Mouse (Mus musculus) T-helper 17 cell (primary cell): ENCODE measurements around the gene Art4.

Experiments used
- in situ Hi-C, 2 experiments: fragments of 300-600 bp; cut with MboI, MseI; formaldehyde crosslinking; loops; 1 replicate in 1 of 2; 2 replicates in 1 of 2; pipeline ENCODE4 v1.15.1; 2025; ENCODE audit warnings: high pct_unique_total_duplicates in 2 of 2

Gene Art4

GRCm38 (mm10) chr6:136827881-136828561 lies 29.5 kb downstream of the Art4 start, which contains the start of gene Wbp11:
Gene Wbp11, minus strand, starts transcription at chr6:136828233.
- in situ Hi-C loops, result no loop called here

GRCm38 (mm10) chr6:136827516-136827880 lies 30.0 kb downstream of the Art4 start, which contains the start of gene BC049715:
Gene BC049715, plus strand, starts transcription at chr6:136827626.
- in situ Hi-C loops, result no loop called here

- in situ Hi-C loops, result no loop called here
Observed at GRCm38 (mm10) chr6:136827116-136827515, 30.4 kb downstream of the Art4 start.

GRCm38 (mm10) chr6:136824987-136825386 lies 32.5 kb downstream of the Art4 start:
- in situ Hi-C loops, result loop anchor here in 1 of 2 experiments (25.0 kb wide), 1 partner anchor 912 kb away; the partner anchor contains the start of gene Strap

- in situ Hi-C loops, result loop anchor here in 1 of 2 experiments (25.0 kb wide), 1 partner anchor 916 kb away; the partner anchor contains the start of gene Strap
Observed at GRCm38 (mm10) chr6:136821086-136821485, 36.4 kb downstream of the Art4 start.

GRCm38 (mm10) chr6:136820381-136820780 lies 37.2 kb downstream of the Art4 start:
- in situ Hi-C loops, result loop anchor here in 1 of 2 experiments (25.0 kb wide), 1 partner anchor 917 kb away; the partner anchor contains the start of gene Strap

- in situ Hi-C loops, result loop anchor here in 1 of 2 experiments (5.0 to 25.0 kb wide), 2 partner anchors 105 to 920 kb away; partner anchors contain the start of genes Erp27, Pde6h and Strap
Observed at GRCm38 (mm10) chr6:136817549-136817948, 40.0 kb downstream of the Art4 start.

GRCm38 (mm10) chr6:136816826-136817225 lies 40.7 kb downstream of the Art4 start:
- in situ Hi-C loops, result loop anchor here in 1 of 2 experiments (5.0 to 25.0 kb wide), 2 partner anchors 105 to 920 kb away; partner anchors contain the start of genes Erp27, Pde6h and Strap

- in situ Hi-C loops, result loop anchor here in 1 of 2 experiments (5.0 to 25.0 kb wide), 2 partner anchors 107 to 922 kb away; partner anchors contain the start of genes Erp27, Pde6h and Strap
Observed at GRCm38 (mm10) chr6:136815381-136815780, 42.2 kb downstream of the Art4 start.

- in situ Hi-C loops, result loop anchor here in 1 of 2 experiments (25.0 kb wide), 1 partner anchor 924 kb away; the partner anchor contains the start of gene Strap
Observed at GRCm38 (mm10) chr6:136813117-136813516, 44.4 kb downstream of the Art4 start.

- in situ Hi-C loops, result loop anchor here in 1 of 2 experiments (25.0 kb wide), 1 partner anchor 926 kb away; the partner anchor contains the start of gene Strap
Observed at GRCm38 (mm10) chr6:136811196-136811595, 46.3 kb downstream of the Art4 start.

- in situ Hi-C loops, result loop anchor here (5.0 to 25.0 kb wide), 4 partner anchors 155 to 1887 kb away; partner anchors contain the start of genes Cdkn1b (in 1 of the 2) and Strap (in 1 of the 2)
Observed at GRCm38 (mm10) chr6:136809673-136810072, 47.9 kb downstream of the Art4 start.

- in situ Hi-C loops, result loop anchor here (5.0 to 25.0 kb wide), 4 partner anchors 156 to 1887 kb away; partner anchors contain the start of genes Cdkn1b (in 1 of the 2) and Strap (in 1 of the 2)
Observed at GRCm38 (mm10) chr6:136809077-136809476, 48.5 kb downstream of the Art4 start.

- in situ Hi-C loops, result loop anchor here (5.0 to 25.0 kb wide), 4 partner anchors 156 to 1886 kb away; partner anchors contain the start of genes Cdkn1b (in 1 of the 2) and Strap (in 1 of the 2)
Observed at GRCm38 (mm10) chr6:136808631-136809046, 48.9 kb downstream of the Art4 start.

- in situ Hi-C loops, result loop anchor here (5.0 to 25.0 kb wide), 4 partner anchors 157 to 1886 kb away; partner anchors contain the start of genes Cdkn1b (in 1 of the 2) and Strap (in 1 of the 2)
Observed at GRCm38 (mm10) chr6:136808014-136808417, 49.5 kb downstream of the Art4 start, which contains the start of gene H2afj. Gene H2afj, plus strand, starts transcription at chr6:136808244.

- in situ Hi-C loops, result loop anchor here (5.0 to 25.0 kb wide), 4 partner anchors 157 to 1885 kb away; partner anchors contain the start of genes Cdkn1b (in 1 of the 2) and Strap (in 1 of the 2)
Observed at GRCm38 (mm10) chr6:136807395-136808013, 50.0 kb downstream of the Art4 start.

GRCm38 (mm10) chr6:136806819-136807218 lies 50.7 kb downstream of the Art4 start:
- in situ Hi-C loops, result loop anchor here (5.0 to 25.0 kb wide), 4 partner anchors 158 to 1885 kb away; partner anchors contain the start of genes Cdkn1b (in 1 of the 2) and Strap (in 1 of the 2)

- in situ Hi-C loops, result loop anchor here (5.0 to 25.0 kb wide), 4 partner anchors 159 to 1883 kb away; partner anchors contain the start of genes Cdkn1b (in 1 of the 2) and Strap (in 1 of the 2)
Observed at GRCm38 (mm10) chr6:136805409-136805775, 52.1 kb downstream of the Art4 start.

GRCm38 (mm10) chr6:136804705-136805408 lies 52.7 kb downstream of the Art4 start:
- in situ Hi-C loops, result loop anchor here (5.0 to 25.0 kb wide), 4 partner anchors 160 to 1883 kb away; partner anchors contain the start of genes Cdkn1b (in 1 of the 2) and Strap (in 1 of the 2)
